Mouse (Mus musculus) C2C12 (cell line): ENCODE measurements around the gene Ccdc186.

Experiments used
- CTCF ChIP-seq: IDR thresholded peaks from one replicate; pipeline ENCODE4 v1.5.1; 2011; ENCODE audit not compliant: control insufficient read depth, insufficient read depth, insufficient read length
- MYOD1 ChIP-seq: IDR thresholded peaks from one replicate; pipeline ENCODE4 v1.6.1; 2011; ENCODE audit warnings: low read depth; ENCODE audit not compliant: control insufficient read depth, insufficient read length
- USF1 ChIP-seq: IDR thresholded peaks from one replicate; pipeline ENCODE4 v1.6.1; 2011; ENCODE audit warnings: low read depth, mild to moderate bottlenecking, control low read depth, moderate library complexity

DNA sequence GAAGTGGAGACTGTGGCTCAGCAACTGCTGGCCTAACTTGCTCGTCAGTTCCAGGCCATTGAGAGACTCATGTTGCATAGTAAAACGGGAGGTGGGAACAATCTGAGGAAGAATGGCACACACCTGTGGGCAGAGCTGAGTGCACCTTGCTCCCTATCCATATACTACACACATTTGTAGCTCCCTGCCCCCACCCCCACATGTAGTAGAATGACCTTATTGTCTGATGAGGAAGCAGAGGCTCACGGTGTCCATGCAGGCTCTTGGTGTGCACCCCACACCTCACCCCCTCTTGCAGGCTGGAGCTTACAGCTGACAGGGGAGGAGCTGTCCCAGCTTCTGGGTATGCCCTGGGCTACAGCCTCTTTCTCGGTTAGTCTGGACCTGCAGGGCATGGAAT is 45.7 kb upstream of the Ccdc186 start:
- TF ChIP-seq CTCF, result no peak
- no peak for TF ChIP-seq MYOD1
- no peak for TF ChIP-seq USF1
